Mouse (Mus musculus): Measurements from ENCODE around the gene Hoxa6. TPM values are rescaled to one million over a fixed set of nuclear protein-coding genes. Genes with fewer than 3 reads are reported as not detected.

Gene Hoxa6
- polyA plus RNA-seq, 1 experiment from 2014 or later = not detected

DNA sequence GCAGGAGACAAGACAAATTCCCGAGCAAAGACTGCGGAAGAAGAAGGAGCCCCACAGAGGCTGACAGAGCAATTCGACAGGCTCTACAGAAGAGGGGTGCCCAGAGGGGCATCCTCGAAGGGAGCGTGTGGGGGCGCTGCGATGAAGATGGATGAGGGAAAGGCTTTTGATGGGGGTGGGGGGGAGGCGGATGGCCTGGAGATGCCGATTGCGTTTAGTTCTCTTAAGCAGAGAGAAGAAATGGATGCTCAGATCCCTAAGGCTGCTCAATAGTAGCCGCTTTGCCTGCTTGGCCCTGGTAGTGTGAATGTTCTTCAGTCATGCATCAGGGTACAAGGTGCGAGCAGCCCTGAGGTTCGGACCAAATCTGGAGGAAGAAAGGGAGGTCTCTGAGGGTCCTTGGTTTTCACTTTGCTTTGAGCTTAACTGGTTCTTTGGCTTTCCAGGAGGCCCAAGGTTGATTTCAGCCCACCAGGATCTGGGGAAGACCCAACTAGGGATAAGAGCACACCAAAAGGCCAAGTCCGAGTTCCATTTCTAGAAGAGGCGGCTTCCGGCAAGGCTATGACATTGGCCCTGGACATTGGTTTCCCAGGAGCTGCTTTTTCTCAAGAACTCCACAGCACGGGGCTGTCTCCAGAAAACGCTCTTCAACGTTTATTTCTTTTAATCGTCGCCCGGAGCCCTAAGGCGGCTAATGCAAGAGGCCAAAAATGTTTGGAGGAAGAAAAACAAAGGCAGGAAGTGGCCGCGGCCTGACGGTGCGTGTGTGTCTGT, 40.3 kb upstream of the Hoxa6 start:
- no peaks in the 10 kb centered on the region for H3K36me3 ChIP-seq (ENCODE audit: control insufficient read depth, insufficient read depth, low read length)

GRCm38 (mm10) chr6:52247766-52248637, 39.5 kb upstream of the Hoxa6 start:
- Histone ChIP-seq H3K9me3 (replicated peaks; ENCODE audit: control insufficient read depth, low read length) (no peaks in the 10 kb centered on the region), H3K4me2 (ENCODE audit: low read length) (no peak overlapping the region), H3K4me1 (ENCODE audit: control insufficient read depth, insufficient read depth, low read length) (no peaks in the 10 kb centered on the region), H3K36me3 (ENCODE audit: control insufficient read depth, insufficient read depth, low read length) (no peaks in the 10 kb centered on the region), H3K4me3 (ENCODE audit: low read depth, low read length) (no peak overlapping the region), H3K27ac (ENCODE audit: low read depth, low read length) (no peak overlapping the region), H3K27me3 (replicated peaks; ENCODE audit: control insufficient read depth, insufficient read depth, low read length) (peaks cover 98% of the 10 kb centered on the region), H3K9ac (ENCODE audit: low read length) (no peak overlapping the region)
- 1% methylated on average over 23 of the region's 23 CpGs for WGBS
- ATAC-seq (no peak), DNase-seq (ENCODE audit: low spot score) (no peak)

More for the DNA sequence above, 40.3 kb upstream of the Hoxa6 start:
- H3K27me3 ChIP-seq (replicated peaks; ENCODE audit: control insufficient read depth, insufficient read depth, low read length) = peaks cover 98% of the 10 kb centered on the region
- under 1% methylated on average over 27 of the region's 27 CpGs for WGBS
- no peaks in the 10 kb centered on the region for H3K4me1 ChIP-seq (ENCODE audit: control insufficient read depth, insufficient read depth, low read length)
- H3K9ac ChIP-seq (ENCODE audit: low read length) = no peak overlapping the region
- DNase-seq (ENCODE audit: low spot score) (no peak), ATAC-seq (no peak)
- H3K9me3 ChIP-seq (replicated peaks; ENCODE audit: control insufficient read depth, low read length) = no peaks in the 10 kb centered on the region
- H3K4me3 ChIP-seq (ENCODE audit: low read depth, low read length) = no peak overlapping the region
- H3K27ac ChIP-seq (ENCODE audit: low read depth, low read length) = no peak overlapping the region
- H3K4me2 ChIP-seq (ENCODE audit: low read length) = no peak overlapping the region

GRCm38 (mm10) chr6:52246916-52247315, 38.4 kb upstream of the Hoxa6 start:
- H3K4me1 ChIP-seq (ENCODE audit: control insufficient read depth, insufficient read depth, low read length) = no peaks in the 10 kb centered on the region
- H3K27ac ChIP-seq (ENCODE audit: low read depth, low read length) = no peak overlapping the region
- H3K4me3 ChIP-seq (ENCODE audit: low read depth, low read length) = no peak overlapping the region
- ATAC-seq (no peak), DNase-seq (ENCODE audit: low spot score) (no peak)
- no peaks in the 10 kb centered on the region for H3K36me3 ChIP-seq (ENCODE audit: control insufficient read depth, insufficient read depth, low read length)
- no peak overlapping the region for H3K9ac ChIP-seq (ENCODE audit: low read length)
- WGBS = 4% methylated on average over 3 of the region's 3 CpGs
- H3K4me2 ChIP-seq (ENCODE audit: low read length) = no peak overlapping the region
- peaks cover 98% of the 10 kb centered on the region for H3K27me3 ChIP-seq (replicated peaks; ENCODE audit: control insufficient read depth, insufficient read depth, low read length)
- no peaks in the 10 kb centered on the region for H3K9me3 ChIP-seq (replicated peaks; ENCODE audit: control insufficient read depth, low read length)

DNA sequence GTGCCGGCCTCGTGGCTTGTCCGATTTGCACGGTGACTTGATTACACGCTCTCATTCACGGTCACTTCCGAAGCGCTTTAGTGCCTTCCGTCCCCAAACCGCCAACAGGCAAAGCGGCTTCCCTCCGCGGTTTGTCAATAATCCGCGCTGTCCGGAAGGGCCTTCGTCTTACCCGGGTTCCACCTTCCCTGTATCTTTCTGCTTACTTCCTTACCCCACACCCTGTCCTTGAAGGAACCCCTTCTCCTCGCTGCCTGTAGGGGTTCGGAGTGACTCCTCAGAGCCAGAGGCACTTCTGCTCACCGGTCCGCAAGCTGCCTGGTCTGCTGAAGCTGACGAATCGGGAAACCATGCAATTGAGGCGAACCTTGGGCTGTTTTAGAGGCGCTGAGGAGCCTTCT, 37.9 kb upstream of the Hoxa6 start:
- H3K9me3 ChIP-seq (replicated peaks; ENCODE audit: control insufficient read depth, low read length) = no peaks in the 10 kb centered on the region
- H3K27ac ChIP-seq (ENCODE audit: low read depth, low read length) = no peak overlapping the region
- whole genome bisulfite sequencing = 0% methylated on average over 26 of the region's 26 CpGs
- H3K4me3 ChIP-seq (ENCODE audit: low read depth, low read length) = no peak overlapping the region
- no peak overlapping the region for H3K9ac ChIP-seq (ENCODE audit: low read length)
- no peak overlapping the region for H3K4me2 ChIP-seq (ENCODE audit: low read length)
- peaks cover 98% of the 10 kb centered on the region for H3K27me3 ChIP-seq (replicated peaks; ENCODE audit: control insufficient read depth, insufficient read depth, low read length)
- H3K4me1 ChIP-seq (ENCODE audit: control insufficient read depth, insufficient read depth, low read length) = no peaks in the 10 kb centered on the region
- no peak for DNase-seq (ENCODE audit: low spot score)
- no peak for ATAC-seq
- no peaks in the 10 kb centered on the region for H3K36me3 ChIP-seq (ENCODE audit: control insufficient read depth, insufficient read depth, low read length)

DNA sequence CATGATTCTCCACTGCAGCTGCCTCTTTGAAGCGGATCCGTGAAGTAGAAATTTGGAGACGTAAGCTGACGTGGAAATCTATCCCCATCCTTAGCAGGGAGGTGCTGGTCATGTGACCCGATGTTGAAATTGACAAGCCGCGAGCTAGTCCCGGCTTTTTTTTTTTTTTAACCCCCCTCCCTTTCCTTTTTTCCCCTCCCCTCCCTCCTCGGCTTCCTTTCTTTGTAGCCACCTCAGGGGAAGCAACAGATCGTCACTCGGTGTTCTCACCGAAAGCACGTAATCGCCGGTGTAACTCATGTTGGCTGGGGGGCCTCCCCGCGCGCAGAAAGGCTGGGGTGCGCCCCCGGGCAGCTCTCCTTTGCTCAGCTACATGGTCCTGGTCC, 37.2 kb upstream of the Hoxa6 start, which contains the start of gene Hoxa11:
TSS of gene Hoxa11 (minus strand) at position 54 of the 386 bp plus-strand sequence.
- H3K4me2 ChIP-seq (ENCODE audit: low read length) = no peak within 1 kb of the TSS
- no peak for ATAC-seq
- no peaks in the 10 kb centered on the region for H3K4me1 ChIP-seq (ENCODE audit: control insufficient read depth, insufficient read depth, low read length)
- no peaks in the 10 kb centered on the region for H3K36me3 ChIP-seq (ENCODE audit: control insufficient read depth, insufficient read depth, low read length)
- WGBS = 2% methylated on average over 20 of the region's 20 CpGs
- DNase-seq (ENCODE audit: low spot score) = no peak
- H3K9me3 ChIP-seq (replicated peaks; ENCODE audit: control insufficient read depth, low read length) = no peaks in the 10 kb centered on the region
- no peak within 1 kb of the TSS for H3K27ac ChIP-seq (ENCODE audit: low read depth, low read length)
- H3K9ac ChIP-seq (ENCODE audit: low read length) = no peak within 1 kb of the TSS
- peaks cover 98% of the 10 kb centered on the region for H3K27me3 ChIP-seq (replicated peaks; ENCODE audit: control insufficient read depth, insufficient read depth, low read length)
- no peak within 1 kb of the TSS for H3K4me3 ChIP-seq (ENCODE audit: low read depth, low read length)

- Histone ChIP-seq H3K4me3 (ENCODE audit: low read depth, low read length) (no peak overlapping the region), H3K9me3 (replicated peaks; ENCODE audit: control insufficient read depth, low read length) (no peaks in the 10 kb centered on the region), H3K9ac (ENCODE audit: low read length) (no peak overlapping the region), H3K27ac (ENCODE audit: low read depth, low read length) (no peak overlapping the region), H3K4me2 (ENCODE audit: low read length) (no peak overlapping the region), H3K36me3 (ENCODE audit: control insufficient read depth, insufficient read depth, low read length) (no peaks in the 10 kb centered on the region), H3K4me1 (ENCODE audit: control insufficient read depth, insufficient read depth, low read length) (no peaks in the 10 kb centered on the region), H3K27me3 (replicated peaks; ENCODE audit: control insufficient read depth, insufficient read depth, low read length) (peaks cover 98% of the 10 kb centered on the region)
- DNase-seq (ENCODE audit: low spot score) (no peak), ATAC-seq (no peak)
- under 1% methylated on average over 71 of the region's 71 CpGs for WGBS
Measured at GRCm38 (mm10) chr6:52245040-52245756, 36.7 kb upstream of the Hoxa6 start.

- DNase-seq (ENCODE audit: low spot score) (no peak), ATAC-seq (no peak)
- Histone ChIP-seq H3K27me3 (replicated peaks; ENCODE audit: control insufficient read depth, insufficient read depth, low read length) (peaks cover 98% of the 10 kb centered on the region), H3K4me3 (ENCODE audit: low read depth, low read length) (no peak overlapping the region), H3K4me1 (ENCODE audit: control insufficient read depth, insufficient read depth, low read length) (no peaks in the 10 kb centered on the region), H3K36me3 (ENCODE audit: control insufficient read depth, insufficient read depth, low read length) (no peaks in the 10 kb centered on the region), H3K4me2 (ENCODE audit: low read length) (no peak overlapping the region), H3K9me3 (replicated peaks; ENCODE audit: control insufficient read depth, low read length) (no peaks in the 10 kb centered on the region), H3K9ac (ENCODE audit: low read length) (no peak overlapping the region), H3K27ac (ENCODE audit: low read depth, low read length) (no peak overlapping the region)
- WGBS = 2% methylated on average over 23 of the region's 23 CpGs
Measured at GRCm38 (mm10) chr6:52244471-52245039, 36.0 kb upstream of the Hoxa6 start.

DNA sequence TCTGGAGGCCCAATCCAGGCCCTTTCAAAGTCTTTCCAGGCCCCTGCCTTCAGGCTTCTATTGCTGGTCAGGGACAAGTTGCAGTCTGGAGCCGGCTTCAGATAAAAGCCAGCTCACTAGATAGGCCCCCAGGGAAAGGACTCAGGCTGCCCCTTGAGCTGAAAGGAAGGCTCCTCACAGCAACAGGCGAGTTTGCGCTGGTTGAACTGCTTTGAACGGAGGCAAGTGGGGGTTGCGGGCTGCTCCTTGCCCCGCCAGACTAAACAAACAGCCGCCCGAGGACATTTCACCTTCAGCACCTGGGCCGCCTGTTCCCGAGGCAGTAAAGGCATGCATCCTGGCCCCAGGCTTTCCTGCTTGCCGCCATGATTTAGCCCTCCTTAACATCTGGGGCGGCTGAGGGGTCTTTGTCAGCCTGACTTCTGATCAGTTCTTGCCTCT, 35.2 kb upstream of the Hoxa6 start:
- WGBS = under 1% methylated on average over 12 of the region's 12 CpGs
- H3K4me3 ChIP-seq (ENCODE audit: low read depth, low read length) = no peak overlapping the region
- H3K4me1 ChIP-seq (ENCODE audit: control insufficient read depth, insufficient read depth, low read length) = no peaks in the 10 kb centered on the region
- no peak overlapping the region for H3K27ac ChIP-seq (ENCODE audit: low read depth, low read length)
- DNase-seq (ENCODE audit: low spot score) = no peak
- H3K9me3 ChIP-seq (replicated peaks; ENCODE audit: control insufficient read depth, low read length) = no peaks in the 10 kb centered on the region
- H3K27me3 ChIP-seq (replicated peaks; ENCODE audit: control insufficient read depth, insufficient read depth, low read length) = peaks cover 96% of the 10 kb centered on the region
- no peak for ATAC-seq
- H3K9ac ChIP-seq (ENCODE audit: low read length) = no peak overlapping the region
- H3K4me2 ChIP-seq (ENCODE audit: low read length) = no peak overlapping the region
- H3K36me3 ChIP-seq (ENCODE audit: control insufficient read depth, insufficient read depth, low read length) = no peaks in the 10 kb centered on the region

Measured in forebrain, embryonic 14.5 days (tissue).